Mouse (Mus musculus): ENCODE results near the gene Nek2. TPM values are rescaled to one million over a fixed set of nuclear protein-coding genes. Genes with fewer than 3 reads are reported as not detected.

Gene Nek2
- polyA plus RNA-seq, 2 experiments: 14.4 to 28.8 TPM

- no peak overlapping the region for H3K4me2 ChIP-seq (ENCODE audit: low read depth)
- DNase-seq (ENCODE audit: low read depth in 3 of 3, low spot score in 3 of 3): no peak
- H3K36me3 ChIP-seq (replicated peaks; ENCODE audit: control insufficient read depth, insufficient read depth, low read depth): peaks cover 16% of the 10 kb centered on the region
- H3K4me3 ChIP-seq (ENCODE audit: insufficient read depth in 1 of 2, low read depth in 2 of 2, low read length in 2 of 2): no peak overlapping the region
- TF ChIP-seq CTCF (IDR thresholded peaks at IDR 0.05; ENCODE audit: low read depth) (no peak), EP300 (IDR thresholded peaks at IDR 0.05; ENCODE audit: low read depth) (no peak)
- H3K9ac ChIP-seq (replicated peaks): no peak overlapping the region
- no peaks in the 10 kb centered on the region for H3K9me3 ChIP-seq (ENCODE audit: control insufficient read depth, low read length)
- peaks cover 14 to 20% of the 10 kb centered on the region in 2 experiments for H3K4me1 ChIP-seq (replicated peaks; ENCODE audit: control insufficient read depth in 2 of 2, insufficient read depth in 2 of 2, low read length in 1 of 2)
- WGBS (ENCODE audit: insufficient replicate concordance): 74% methylated on average over 5 of the region's 5 CpGs
- ATAC-seq (ENCODE audit: insufficient read depth): no peak
- no peaks in the 10 kb centered on the region for H3K27me3 ChIP-seq (ENCODE audit: control insufficient read depth, insufficient read depth, low read length)
- H3K27ac ChIP-seq: no peak overlapping the region
Measured at GRCm38 (mm10) chr1:191836318-191836985, 15.2 kb downstream of the Nek2 start.

GRCm38 (mm10) chr1:191837691-191838090, 16.4 kb downstream of the Nek2 start:
- Histone ChIP-seq H3K27me3 (ENCODE audit: control insufficient read depth, insufficient read depth, low read length) (no peaks in the 10 kb centered on the region), H3K4me2 (ENCODE audit: low read depth) (no peak overlapping the region), H3K9ac (replicated peaks) (no peak overlapping the region), H3K9me3 (ENCODE audit: control insufficient read depth, low read length) (no peaks in the 10 kb centered on the region), H3K36me3 (replicated peaks; ENCODE audit: control insufficient read depth, insufficient read depth, low read depth) (peaks cover 5% of the 10 kb centered on the region), H3K27ac (no peak overlapping the region), H3K4me3 (ENCODE audit: insufficient read depth in 1 of 2, low read depth in 2 of 2, low read length in 2 of 2) (no peak overlapping the region), H3K4me1 (replicated peaks; ENCODE audit: control insufficient read depth in 2 of 2, insufficient read depth in 2 of 2, low read length in 1 of 2) (peaks cover 14 to 20% of the 10 kb centered on the region in 2 experiments)
- 69% methylated on average over 3 of the region's 3 CpGs for WGBS (ENCODE audit: insufficient replicate concordance)
- DNase-seq (ENCODE audit: low read depth in 3 of 3, low spot score in 3 of 3): no peak
- TF ChIP-seq EP300 (IDR thresholded peaks at IDR 0.05; ENCODE audit: low read depth) (no peak), CTCF (IDR thresholded peaks at IDR 0.05; ENCODE audit: low read depth) (no peak)
- no peak for ATAC-seq (ENCODE audit: insufficient read depth)

GRCm38 (mm10) chr1:191838994-191839741, 17.9 kb downstream of the Nek2 start:
- H3K9ac ChIP-seq (replicated peaks): peak overlapping the region; percentile 47
- peak overlapping the region; percentile 55 for H3K27ac ChIP-seq
- H3K27me3 ChIP-seq (ENCODE audit: control insufficient read depth, insufficient read depth, low read length): no peaks in the 10 kb centered on the region
- WGBS (ENCODE audit: insufficient replicate concordance): 34% methylated on average over 17 of the region's 17 CpGs
- H3K4me1 ChIP-seq (replicated peaks; ENCODE audit: control insufficient read depth in 2 of 2, insufficient read depth in 2 of 2, low read length in 1 of 2): peaks cover 14 to 20% of the 10 kb centered on the region in 2 experiments
- H3K36me3 ChIP-seq (replicated peaks; ENCODE audit: control insufficient read depth, insufficient read depth, low read depth): no peaks in the 10 kb centered on the region
- no peak overlapping the region for H3K4me3 ChIP-seq (ENCODE audit: insufficient read depth in 1 of 2, low read depth in 2 of 2, low read length in 2 of 2)
- no peak for TF ChIP-seq CTCF (IDR thresholded peaks at IDR 0.05; ENCODE audit: low read depth)
- TF ChIP-seq EP300 (IDR thresholded peaks at IDR 0.05; ENCODE audit: low read depth): peak; percentile 75
- peak; percentile 73 for ATAC-seq (ENCODE audit: insufficient read depth)
- DNase-seq (ENCODE audit: low read depth in 3 of 3, low spot score in 3 of 3): peak; percentile 48 to 58 (median 54)
- H3K9me3 ChIP-seq (ENCODE audit: control insufficient read depth, low read length): no peaks in the 10 kb centered on the region
- peak overlapping the region; percentile 32 for H3K4me2 ChIP-seq (ENCODE audit: low read depth)

GRCm38 (mm10) chr1:191840774-191841565, 19.7 kb downstream of the Nek2 start:
- DNase-seq (ENCODE audit: low read depth in 3 of 3, low spot score in 3 of 3): no peak
- no peak for ATAC-seq (ENCODE audit: insufficient read depth)
- peaks cover 14 to 20% of the 10 kb centered on the region in 2 experiments for H3K4me1 ChIP-seq (replicated peaks; ENCODE audit: control insufficient read depth in 2 of 2, insufficient read depth in 2 of 2, low read length in 1 of 2)
- 75% methylated on average over 11 of the region's 11 CpGs for WGBS (ENCODE audit: insufficient replicate concordance)
- no peaks in the 10 kb centered on the region for H3K36me3 ChIP-seq (replicated peaks; ENCODE audit: control insufficient read depth, insufficient read depth, low read depth)
- H3K27ac ChIP-seq: no peak overlapping the region
- no peak overlapping the region for H3K4me3 ChIP-seq (ENCODE audit: insufficient read depth in 1 of 2, low read depth in 2 of 2, low read length in 2 of 2)
- no peaks in the 10 kb centered on the region for H3K27me3 ChIP-seq (ENCODE audit: control insufficient read depth, insufficient read depth, low read length)
- no peak overlapping the region for H3K4me2 ChIP-seq (ENCODE audit: low read depth)
- TF ChIP-seq EP300 (IDR thresholded peaks at IDR 0.05; ENCODE audit: low read depth) (no peak), CTCF (IDR thresholded peaks at IDR 0.05; ENCODE audit: low read depth) (peak; percentile 43; the same call in 1 of the 2 replicates)
- H3K9ac ChIP-seq (replicated peaks): no peak overlapping the region
- H3K9me3 ChIP-seq (ENCODE audit: control insufficient read depth, low read length): no peaks in the 10 kb centered on the region
